Mouse (Mus musculus): ENCODE data around the gene Notch3. TPM values are rescaled to one million over a fixed set of nuclear protein-coding genes. Genes with fewer than 3 reads are reported as not detected.
"Not testable (repeated sequence)": the region's sequence is repeated elsewhere in the genome, so short reads cannot be mapped to it uniquely, and the experiment has no call there.

Notch3 gene
- polyA plus RNA-seq, 1 experiment = 7.2 TPM

GRCm38 (mm10) chr17:32120771-32121532 is 45.7 kb downstream of the Notch3 start:
- WGBS = 79% methylated on average over 9 of the region's 9 CpGs
- Histone ChIP-seq H3K4me3 (replicated peaks; ENCODE audit: control insufficient read depth, low read depth, low read length) (no peak overlapping the region), H3K27ac (ENCODE audit: control insufficient read depth, insufficient read depth, low read depth, low read length, poor library complexity) (no peak overlapping the region), H3K4me1 (ENCODE audit: control insufficient read depth, insufficient read depth, low read length) (no peaks in the 10 kb centered on the region)
- TF ChIP-seq CTCF (IDR thresholded peaks at IDR 0.05; ENCODE audit: control insufficient read depth, insufficient read depth, low read length) (no peak), POLR2A (IDR thresholded peaks at IDR 0.05; ENCODE audit: borderline replicate concordance, control insufficient read depth, low read depth, low read length) (no peak)

- Histone ChIP-seq H3K4me1 (ENCODE audit: control insufficient read depth, insufficient read depth, low read length) (0 out of 2 replicates have a peak, but pooled peaks cover 1% of the 10 kb centered on the region), H3K27ac (ENCODE audit: control insufficient read depth, insufficient read depth, low read depth, low read length, poor library complexity) (no peak overlapping the region), H3K4me3 (replicated peaks; ENCODE audit: control insufficient read depth, low read depth, low read length) (no peak overlapping the region)
- 86% methylated on average over 16 of the region's 16 CpGs for WGBS
- TF ChIP-seq POLR2A (IDR thresholded peaks at IDR 0.05; ENCODE audit: borderline replicate concordance, control insufficient read depth, low read depth, low read length) = no peak
- no peak for TF ChIP-seq CTCF (IDR thresholded peaks at IDR 0.05; ENCODE audit: control insufficient read depth, insufficient read depth, low read length)
Observed at GRCm38 (mm10) chr17:32119196-32119595, 47.5 kb downstream of the Notch3 start.

- 0 out of 2 replicates have a peak, but pooled peaks cover 1% of the 10 kb centered on the region for H3K4me1 ChIP-seq (ENCODE audit: control insufficient read depth, insufficient read depth, low read length)
- 33% methylated on average over 3 of the region's 3 CpGs for WGBS
- no peak for TF ChIP-seq POLR2A (IDR thresholded peaks at IDR 0.05; ENCODE audit: borderline replicate concordance, control insufficient read depth, low read depth, low read length)
- TF ChIP-seq CTCF (IDR thresholded peaks at IDR 0.05; ENCODE audit: control insufficient read depth, insufficient read depth, low read length) = no peak
- H3K27ac ChIP-seq (ENCODE audit: control insufficient read depth, insufficient read depth, low read depth, low read length, poor library complexity) = no peak overlapping the region
- H3K4me3 ChIP-seq (replicated peaks; ENCODE audit: control insufficient read depth, low read depth, low read length) = no peak overlapping the region
Observed at GRCm38 (mm10) chr17:32118484-32118883, 48.2 kb downstream of the Notch3 start.

- H3K27ac ChIP-seq (ENCODE audit: control insufficient read depth, insufficient read depth, low read depth, low read length, poor library complexity); H3K4me1 ChIP-seq (ENCODE audit: control insufficient read depth, insufficient read depth, low read length); H3K4me3 ChIP-seq (replicated peaks; ENCODE audit: control insufficient read depth, low read depth, low read length): not testable (repeated sequence)
Observed at GRCm38 (mm10) chr17:32117872-32118421, 48.7 kb downstream of the Notch3 start.

GRCm38 (mm10) chr17:32117287-32117871 is 49.3 kb downstream of the Notch3 start:
- TF ChIP-seq POLR2A (IDR thresholded peaks at IDR 0.05; ENCODE audit: borderline replicate concordance, control insufficient read depth, low read depth, low read length) (no peak), CTCF (IDR thresholded peaks at IDR 0.05; ENCODE audit: control insufficient read depth, insufficient read depth, low read length) (no peak)
- 61% methylated on average over 5 of the region's 5 CpGs for WGBS

More at GRCm38 (mm10) chr17:32117872-32118421, 48.7 kb downstream of the Notch3 start:
- WGBS = 24% methylated on average over 13 of the region's 13 CpGs

GRCm38 (mm10) chr17:32116586-32117286 is 49.9 kb downstream of the Notch3 start:
- Histone ChIP-seq H3K27ac (ENCODE audit: control insufficient read depth, insufficient read depth, low read depth, low read length, poor library complexity) (no peak overlapping the region), H3K4me1 (ENCODE audit: control insufficient read depth, insufficient read depth, low read length) (0 out of 2 replicates have a peak, but pooled peaks cover 1% of the 10 kb centered on the region), H3K4me3 (replicated peaks; ENCODE audit: control insufficient read depth, low read depth, low read length) (no peak overlapping the region)
- WGBS = 76% methylated on average over 6 of the region's 6 CpGs
- no peak for TF ChIP-seq CTCF (IDR thresholded peaks at IDR 0.05; ENCODE audit: control insufficient read depth, insufficient read depth, low read length)
- no peak for TF ChIP-seq POLR2A (IDR thresholded peaks at IDR 0.05; ENCODE audit: borderline replicate concordance, control insufficient read depth, low read depth, low read length)

More at GRCm38 (mm10) chr17:32117287-32117871, 49.3 kb downstream of the Notch3 start:
- H3K27ac ChIP-seq (ENCODE audit: control insufficient read depth, insufficient read depth, low read depth, low read length, poor library complexity) = no peak overlapping the region
- 0 out of 2 replicates have a peak, but pooled peaks cover 1% of the 10 kb centered on the region for H3K4me1 ChIP-seq (ENCODE audit: control insufficient read depth, insufficient read depth, low read length)
- no peak overlapping the region for H3K4me3 ChIP-seq (replicated peaks; ENCODE audit: control insufficient read depth, low read depth, low read length)

GRCm38 (mm10) chr17:32114486-32114885 is 52.2 kb downstream of the Notch3 start:
- 71% methylated on average over 5 of the region's 5 CpGs for WGBS
- H3K4me1 ChIP-seq (ENCODE audit: control insufficient read depth, insufficient read depth, low read length); H3K4me3 ChIP-seq (replicated peaks; ENCODE audit: control insufficient read depth, low read depth, low read length); H3K27ac ChIP-seq (ENCODE audit: control insufficient read depth, insufficient read depth, low read depth, low read length, poor library complexity): not testable (repeated sequence)
